Mouse (Mus musculus) kidney, embryonic 14.5 days (tissue): ENCODE data around the gene Rxrg. TPM values are rescaled to one million over a fixed set of nuclear protein-coding genes. Genes with fewer than 3 reads are reported as not detected.

Experiments used
- ATAC-seq: fragments of 200-750 bp; cut with Nextera tagmentation; 2 replicates; pipeline ENCODE4 v1.8.0; 2017; ENCODE audit warnings: moderate number of reproducible peaks, mild to moderate bottlenecking, moderate TSS enrichment, moderate library complexity; ENCODE audit not compliant: low FRiP score, low TSS enrichment
- H3K27ac ChIP-seq: fragments of 300-500 bp; sonication (generic); 2 replicates; pipeline ENCODE4 v1.5.1; 2014; ENCODE audit warnings: low read depth, mild to moderate bottlenecking, low read length, moderate library complexity, mixed read lengths
- H3K27me3 ChIP-seq: fragments of 300-500 bp; sonication (generic); 2 replicates; pipeline ENCODE4 v1.6.1; 2014; ENCODE audit warnings: mild to moderate bottlenecking, low read length; ENCODE audit not compliant: control insufficient read depth, insufficient read depth
- H3K36me3 ChIP-seq: fragments of 300-500 bp; sonication (generic); 2 replicates; pipeline ENCODE4 v1.6.1; 2014; ENCODE audit warnings: low read length, mixed read lengths; ENCODE audit not compliant: control insufficient read depth, insufficient read depth
- H3K4me1 ChIP-seq: fragments of 300-500 bp; sonication (generic); 2 replicates; pipeline ENCODE4 v1.6.1; 2014; ENCODE audit warnings: low read length, mixed read lengths; ENCODE audit not compliant: control insufficient read depth, insufficient read depth
- H3K4me2 ChIP-seq: fragments of 300-500 bp; sonication (generic); replicated peaks from 2 replicates; pipeline ENCODE4 v1.6.1; 2014; ENCODE audit warnings: low read depth, mild to moderate bottlenecking, low read length
- H3K4me3 ChIP-seq: fragments of 300-500 bp; sonication (generic); 2 replicates; pipeline ENCODE4 v1.5.1; 2014; ENCODE audit warnings: mild to moderate bottlenecking, low read length
- H3K9ac ChIP-seq: fragments of 300-500 bp; sonication (generic); 2 replicates; pipeline ENCODE4 v1.6.1; 2014; ENCODE audit warnings: low read depth, mild to moderate bottlenecking, low read length, moderate library complexity
- H3K9me3 ChIP-seq: fragments of 300-500 bp; sonication (generic); 2 replicates; pipeline ENCODE4 v1.6.1; 2016; ENCODE audit warnings: low read length; ENCODE audit not compliant: control insufficient read depth
- WGBS: fragments of 180-500 bp; shearing (Covaris S2); extraction: QIAGEN DNeasy Blood & Tissue Kit; methylation state at CpG from one replicate; pipeline ENCODE4 v1.1.7; 2014; 5-methylcytosine and 5-hydroxymethylcytosine counted together
- polyA plus RNA-seq: library from polyadenylated mRNA; unstranded; fragments of >200 nt; fragmentation: Nextera tagmentation; extraction: Ambion mirVana; gene quantifications from 2 replicates; pipeline ENCODE4 v1.2.1, GENCODE M21; 2014

The Rxrg gene
- 2.0 and 3.2 TPM in 2 replicates for polyA plus RNA-seq

- no peaks in the 10 kb centered on the region for H3K36me3 ChIP-seq
- peak within 1 kb of the TSS; percentile 41 for H3K4me3 ChIP-seq
- ATAC-seq = peak; percentile 94
- peaks cover 9% of the 10 kb centered on the region; the same call in 1 of the 2 replicates for H3K4me1 ChIP-seq
- no peak within 1 kb of the TSS for H3K27ac ChIP-seq
- peaks cover 7% of the 10 kb centered on the region; the same call in 1 of the 2 replicates for H3K27me3 ChIP-seq
- H3K4me2 ChIP-seq = peak within 1 kb of the TSS; percentile 78
- H3K9me3 ChIP-seq = no peaks in the 10 kb centered on the region
- H3K9ac ChIP-seq = peak within 1 kb of the TSS; percentile 31; the same call in 1 of the 2 replicates
- WGBS = under 1% methylated on average over 40 of the region's 40 CpGs
Observed at GRCm38 (mm10) chr1:167598255-167599081, at the start of gene Rxrg. Gene Rxrg, plus strand, starts transcription at chr1:167598384.

- Histone ChIP-seq H3K36me3 (no peaks in the 10 kb centered on the region), H3K27me3 (no peaks in the 10 kb centered on the region), H3K4me1 (peaks cover 13% of the 10 kb centered on the region), H3K4me3 (no peak overlapping the region), H3K27ac (no peak overlapping the region), H3K9ac (no peak overlapping the region), H3K9me3 (no peaks in the 10 kb centered on the region), H3K4me2 (no peak overlapping the region)
- peak; percentile 54; the same call in 1 of the 2 replicates for ATAC-seq
- WGBS = 29% methylated on average over 6 of the region's 6 CpGs
Observed at GRCm38 (mm10) chr1:167549324-167549723, 48.9 kb upstream of the Rxrg start.

GRCm38 (mm10) chr1:167551601-167552000, 46.6 kb upstream of the Rxrg start:
- 0 out of 2 replicates have a peak, but pooled peaks have one; percentile 54 for ATAC-seq
- no peak overlapping the region for H3K27ac ChIP-seq
- H3K4me2 ChIP-seq = no peak overlapping the region
- H3K4me3 ChIP-seq = no peak overlapping the region
- 14% methylated on average over 5 of the region's 5 CpGs for WGBS
- no peaks in the 10 kb centered on the region for H3K9me3 ChIP-seq
- no peak overlapping the region for H3K9ac ChIP-seq
- H3K27me3 ChIP-seq = no peaks in the 10 kb centered on the region
- H3K36me3 ChIP-seq = no peaks in the 10 kb centered on the region
- peaks cover 13% of the 10 kb centered on the region for H3K4me1 ChIP-seq

- no peaks in the 10 kb centered on the region for H3K27me3 ChIP-seq
- no peak overlapping the region for H3K27ac ChIP-seq
- H3K9ac ChIP-seq = no peak overlapping the region
- no peaks in the 10 kb centered on the region for H3K36me3 ChIP-seq
- ATAC-seq = no peak
- H3K4me1 ChIP-seq = peaks cover 13% of the 10 kb centered on the region
- H3K9me3 ChIP-seq = no peaks in the 10 kb centered on the region
- no peak overlapping the region for H3K4me2 ChIP-seq
- 64% methylated on average over 6 of the region's 6 CpGs for WGBS
- H3K4me3 ChIP-seq = no peak overlapping the region
Observed at GRCm38 (mm10) chr1:167553959-167554526, 44.1 kb upstream of the Rxrg start.

- H3K9ac ChIP-seq = no peak overlapping the region
- no peak overlapping the region for H3K4me2 ChIP-seq
- H3K9me3 ChIP-seq = no peaks in the 10 kb centered on the region
- H3K27ac ChIP-seq = no peak overlapping the region
- WGBS = 60% methylated on average over 2 of the region's 2 CpGs
- 0 out of 2 replicates have a peak, but pooled peaks have one; percentile 24 for ATAC-seq
- H3K36me3 ChIP-seq = no peaks in the 10 kb centered on the region
- no peaks in the 10 kb centered on the region for H3K4me1 ChIP-seq
- no peak overlapping the region for H3K4me3 ChIP-seq
- H3K27me3 ChIP-seq = no peaks in the 10 kb centered on the region
Observed at GRCm38 (mm10) chr1:167566571-167566970, 31.6 kb upstream of the Rxrg start.

GRCm38 (mm10) chr1:167579131-167579530, 19.1 kb upstream of the Rxrg start:
- no peak overlapping the region for H3K4me3 ChIP-seq
- no peaks in the 10 kb centered on the region for H3K27me3 ChIP-seq
- 79% methylated on average over 3 of the region's 3 CpGs for WGBS
- ATAC-seq = no peak
- H3K36me3 ChIP-seq = no peaks in the 10 kb centered on the region
- H3K27ac ChIP-seq = no peak overlapping the region
- H3K9me3 ChIP-seq = no peaks in the 10 kb centered on the region
- H3K4me1 ChIP-seq = no peaks in the 10 kb centered on the region
- no peak overlapping the region for H3K4me2 ChIP-seq
- H3K9ac ChIP-seq = no peak overlapping the region

GRCm38 (mm10) chr1:167583195-167583594, 15.0 kb upstream of the Rxrg start:
- H3K4me3 ChIP-seq = no peak overlapping the region
- no peak for ATAC-seq
- no peak overlapping the region for H3K4me2 ChIP-seq
- no peaks in the 10 kb centered on the region for H3K9me3 ChIP-seq
- no peaks in the 10 kb centered on the region for H3K36me3 ChIP-seq
- no peaks in the 10 kb centered on the region for H3K27me3 ChIP-seq
- no peaks in the 10 kb centered on the region for H3K4me1 ChIP-seq
- 62% methylated on average over 6 of the region's 6 CpGs for WGBS
- H3K9ac ChIP-seq = no peak overlapping the region
- H3K27ac ChIP-seq = no peak overlapping the region

GRCm38 (mm10) chr1:167583888-167584287, 14.3 kb upstream of the Rxrg start:
- Histone ChIP-seq H3K27ac (no peak overlapping the region), H3K4me3 (no peak overlapping the region), H3K9ac (no peak overlapping the region), H3K9me3 (no peaks in the 10 kb centered on the region), H3K27me3 (no peaks in the 10 kb centered on the region), H3K4me2 (no peak overlapping the region), H3K4me1 (no peaks in the 10 kb centered on the region), H3K36me3 (no peaks in the 10 kb centered on the region)
- no peak for ATAC-seq
- 75% methylated on average over 12 of the region's 12 CpGs for WGBS
